Mouse (Mus musculus) cerebellum, postnatal 10 days (tissue): ENCODE data around the gene Agap2.

Experiments
- DNase-seq, 2 experiments: peaks; one replicate each; pipeline ENCODE4 v3.0.0; 2021; ENCODE audit warnings: mixed read lengths in 2 of 2

Gene Agap2

GRCm38 (mm10) chr10:127138328-127139141 lies 63.5 kb downstream of the Agap2 start:
- DNase-seq = no peak

- no peak for DNase-seq
These were observed 65.9 kb downstream of the Agap2 start for GRCm38 (mm10) chr10:127140971-127141370.

- no peak for DNase-seq
These were observed 66.4 kb downstream of the Agap2 start for GRCm38 (mm10) chr10:127141500-127141899.
